Mouse (Mus musculus) kidney, adult 18-20 months (tissue): Measurements from ENCODE around the gene Hectd3.
A peak's percentile ranks its signal among the peaks of the same experiment; 100 is the strongest.

Experiments used
- DNase-seq: peaks from one replicate; pipeline ENCODE4 v3.0.0; 2021

Hectd3 gene

GRCm38 (mm10) chr4:117018327-117018726 is 23.2 kb downstream of the Hectd3 start:
- no peak for DNase-seq

- DNase-seq = peak; percentile 88
Observed at GRCm38 (mm10) chr4:117019206-117020134, 24.4 kb downstream of the Hectd3 start, which contains the start of gene Eif2b3. Gene Eif2b3 (plus strand): TSS chr4:117019402.

GRCm38 (mm10) chr4:117023469-117023868 is 28.4 kb downstream of the Hectd3 start:
- DNase-seq = no peak

GRCm38 (mm10) chr4:117031105-117031504 is 36.0 kb downstream of the Hectd3 start:
- no peak for DNase-seq

GRCm38 (mm10) chr4:117039925-117040687 is 45.0 kb downstream of the Hectd3 start:
- DNase-seq = peak; percentile 36

GRCm38 (mm10) chr4:117040791-117041190 is 45.7 kb downstream of the Hectd3 start:
- DNase-seq = no peak

- DNase-seq = peak; percentile 55
Observed at GRCm38 (mm10) chr4:117041283-117041721, 46.2 kb downstream of the Hectd3 start.

GRCm38 (mm10) chr4:117048836-117049235 is 53.7 kb downstream of the Hectd3 start:
- DNase-seq = no peak

- DNase-seq = no peak
Observed at GRCm38 (mm10) chr4:117049485-117049884, 54.4 kb downstream of the Hectd3 start.

GRCm38 (mm10) chr4:117052626-117053025 is 57.5 kb downstream of the Hectd3 start:
- no peak for DNase-seq

- DNase-seq = no peak
Observed at GRCm38 (mm10) chr4:117053956-117054355, 58.8 kb downstream of the Hectd3 start.
